Mouse (Mus musculus) stomach, postnatal 0 days (tissue): Measurements from ENCODE around the gene Zbtb16.

Experiments
- CTCF ChIP-seq: IDR thresholded peaks from 2 replicates; pipeline ENCODE4 v1.5.1; 2016; ENCODE audit warnings: antibody characterized with exemption, low read depth, mild to moderate bottlenecking, moderate library complexity
- EP300 ChIP-seq: optimal IDR thresholded peaks from 2 replicates; pipeline ENCODE3; 2016; ENCODE audit warnings: antibody characterized with exemption

DNA sequence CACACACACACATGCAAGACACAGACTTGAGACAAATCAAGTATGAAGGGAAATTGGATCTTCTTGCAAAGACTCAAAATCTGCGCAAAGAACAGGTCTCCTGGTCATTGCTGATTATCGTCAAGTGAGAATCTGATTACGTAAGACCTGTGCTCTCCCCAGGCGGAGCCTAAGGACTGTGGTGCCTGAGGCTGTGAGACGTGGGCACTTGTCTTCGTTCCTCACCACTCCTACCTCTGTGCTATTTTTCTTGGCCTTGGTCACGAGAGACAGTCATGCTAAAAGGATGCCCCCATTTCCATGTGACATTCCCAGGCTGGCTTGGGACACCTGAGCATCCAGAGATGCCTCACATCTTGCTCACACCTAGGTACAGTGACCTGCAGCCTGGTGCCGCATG, 30.2 kb downstream of the Zbtb16 start:
- TF ChIP-seq CTCF (no peak), EP300 (no peak)
